17 mouse cellular contexts compared by ENCODE assay signal in the genomic region with DNA sequence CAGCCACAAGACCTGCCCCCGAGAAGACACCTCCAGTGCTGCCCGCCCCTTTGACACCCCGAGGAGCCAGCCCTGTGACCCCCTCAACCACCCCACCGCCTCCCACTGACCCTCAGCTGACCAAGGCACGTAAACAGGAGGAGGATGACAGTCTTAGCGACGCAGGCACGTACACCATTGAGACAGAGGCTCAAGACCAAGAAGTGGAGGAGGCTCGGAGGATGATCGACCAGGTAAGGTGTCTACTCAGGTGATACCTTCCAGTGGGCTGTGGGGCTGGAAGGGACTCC.
"Had no signal": no experiment of that assay in that cellular context is flagged by ENCODE, and none has a peak within 500 bp of the region (broad histone marks: within the 10 kb centered on the region; RNA-seq: fewer than 3 reads in every experiment).

No protein-coding gene starts in this region.

- DNase-seq: lung, adult 18-20 months; lung, embryonic 14.5 days; lung, postnatal 10 days; midbrain, embryonic 14.5 days; retina, postnatal 1 day; right cerebral cortex, adult 18-20 months; right cerebral cortex, postnatal 25 days; right cerebral cortex, postnatal 4 days; spleen, adult 18-20 months; thymus, adult 18-20 months; thymus, postnatal 14 days; thymus, postnatal 36 days had no signal

- H3K27me3 ChIP-seq: midbrain, embryonic 12.5 days; neural tube, embryonic 13.5 days; neural tube, embryonic 15.5 days had no signal

- H3K4me2 ChIP-seq: lung, embryonic 14.5 days; midbrain, embryonic 12.5 days; neural tube, embryonic 13.5 days; neural tube, embryonic 15.5 days had no signal

- H3K27ac ChIP-seq: midbrain, embryonic 12.5 days; neural tube, embryonic 13.5 days; neural tube, embryonic 15.5 days had no signal

- H3K9ac ChIP-seq: lung, embryonic 14.5 days; midbrain, embryonic 12.5 days; neural tube, embryonic 13.5 days; neural tube, embryonic 15.5 days had no signal

- H3K4me3 ChIP-seq: midbrain, embryonic 12.5 days; myocyte; neural tube, embryonic 13.5 days; neural tube, embryonic 15.5 days had no signal

- ATAC-seq: midbrain, embryonic 16.5 days had no signal

- H3K9me3 ChIP-seq: midbrain, embryonic 12.5 days; neural tube, embryonic 13.5 days; neural tube, embryonic 15.5 days had no signal

- H3K4me1 ChIP-seq: midbrain, embryonic 12.5 days; neural tube, embryonic 13.5 days; neural tube, embryonic 15.5 days had no signal
